11 mouse cellular contexts compared by ENCODE assay signal in the genomic region with DNA sequence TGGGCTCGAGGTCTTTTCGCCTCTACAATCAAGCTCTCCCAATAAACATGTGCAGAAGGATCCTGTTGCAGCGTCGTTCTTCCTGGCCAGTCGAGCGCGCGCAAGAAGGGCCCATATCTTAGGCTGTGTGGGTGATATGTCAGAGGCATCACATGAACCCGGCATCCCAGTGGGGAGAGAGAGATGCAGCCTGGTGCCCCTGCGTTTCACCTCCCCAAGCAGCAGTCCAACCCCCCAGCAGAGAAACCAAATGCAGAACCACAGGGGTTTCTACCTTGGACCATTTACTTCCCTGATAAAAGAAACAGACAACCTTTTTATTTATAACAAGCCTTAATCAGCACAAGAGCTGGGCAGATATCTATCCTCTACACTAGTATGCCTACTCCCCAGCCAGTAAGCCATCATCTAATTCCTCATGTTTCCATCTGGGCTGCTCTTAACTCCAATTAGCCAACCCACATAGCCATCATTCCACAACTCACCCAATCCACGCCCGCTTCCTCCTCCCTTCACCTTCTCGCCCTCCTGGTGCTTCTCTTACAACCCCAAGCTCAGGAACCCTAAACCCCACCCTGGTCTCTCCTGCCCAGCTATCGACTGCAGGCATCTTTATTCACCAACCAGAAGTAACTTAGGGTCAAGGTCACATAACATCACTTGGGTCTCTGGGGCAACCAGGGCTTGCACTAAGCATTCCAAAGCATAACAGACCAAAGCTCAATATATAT. TPM values are rescaled to one million over a fixed set of nuclear protein-coding genes. Genes with fewer than 3 reads are reported as not detected.
DNase-seq lines count a peak whose midpoint lies in the region; ATAC-seq and TF ChIP-seq lines count a peak whose summit lies in the region.
"Had no signal": no experiment of that assay in that cellular context is flagged by ENCODE, and none has a peak within 500 bp of the region (broad histone marks: within the 10 kb centered on the region; RNA-seq: fewer than 3 reads in every experiment).

No protein-coding gene starts in this region.

- H3K36me3 ChIP-seq in liver, embryonic 11.5 days (ENCODE audit: control insufficient read depth, insufficient read depth, low read length), result peaks cover 24% of the 10 kb centered on the region
- peaks cover 63% of the 10 kb centered on the region for H3K36me3 ChIP-seq in G1E (replicated peaks)
- H3K36me3 ChIP-seq in limb, embryonic 13.5 days, result peaks cover 42% of the 10 kb centered on the region

- no peaks in the 10 kb centered on the region for H3K27me3 ChIP-seq in liver, embryonic 11.5 days (replicated peaks; ENCODE audit: control insufficient read depth, insufficient read depth, low read length)
- no peaks in the 10 kb centered on the region for H3K27me3 ChIP-seq in G1E (ENCODE audit: insufficient read depth, low read length)
- H3K27me3 ChIP-seq in limb, embryonic 13.5 days, result no peaks in the 10 kb centered on the region
- H3K27me3 ChIP-seq: Patski had no signal

- WGBS in liver, embryonic 11.5 days, result 75% methylated on average over 12 of the region's 14 CpGs
- 66% methylated on average over 12 of the region's 14 CpGs for WGBS in bone marrow, adult 2 months
- 91% methylated on average over 12 of the region's 14 CpGs for WGBS in limb, embryonic 13.5 days

- peak overlapping the region; percentile 41; the same call in 1 of the 2 replicates for H3K9ac ChIP-seq in liver, embryonic 11.5 days (ENCODE audit: low read depth, low read length)
- H3K9ac ChIP-seq in limb, embryonic 13.5 days, result no peak overlapping the region

- no peak for TF ChIP-seq CTCF in G1E (IDR thresholded peaks at IDR 0.05; ENCODE audit: low read depth, low read length)
- TF ChIP-seq CTCF in bone marrow, adult 2 months (IDR thresholded peaks at IDR 0.05; ENCODE audit: control insufficient read depth, insufficient read depth, low read length), result no peak
- no peak for TF ChIP-seq CTCF in gastrocnemius, adult 2 months (IDR thresholded peaks at IDR 0.05)

- H3K27ac ChIP-seq in liver, embryonic 11.5 days (ENCODE audit: low read depth, low read length), result peak overlapping the region; percentile 38; the same call in 1 of the 2 replicates
- H3K27ac ChIP-seq in bone marrow, adult 2 months (ENCODE audit: control insufficient read depth, insufficient read depth, low read depth, low read length, poor library complexity), result peak overlapping the region; percentile 64
- H3K27ac ChIP-seq in limb, embryonic 13.5 days, result no peak overlapping the region
- no peak overlapping the region for H3K27ac ChIP-seq in gastrocnemius, adult 2 months

- intact Hi-C loops in gastrocnemius, adult 2 months (cut with DNase I), result no loop called here

- peak overlapping the region; percentile 98 for H3K4me2 ChIP-seq in liver, embryonic 11.5 days
- H3K4me2 ChIP-seq in limb, embryonic 13.5 days (replicated peaks), result peak overlapping the region; percentile 3; the same call in 1 of the 2 replicates

- H3K9me3 ChIP-seq in liver, embryonic 11.5 days (ENCODE audit: control insufficient read depth, low read length), result no peaks in the 10 kb centered on the region
- peaks cover 32% of the 10 kb centered on the region for H3K9me3 ChIP-seq in G1E (replicated peaks)
- H3K9me3 ChIP-seq in limb, embryonic 13.5 days, result no peaks in the 10 kb centered on the region

- DNase-seq in liver, embryonic 11.5 days (ENCODE audit: low spot score), result no peak
- DNase-seq in liver (no peak), G1E (ENCODE audit: low spot score) (no peak)
- no peak for DNase-seq in gastrocnemius, adult 2 months
- DNase-seq in kidney, adult 8-10 months, result no peak
- DNase-seq: embryo, embryonic 11 days; kidney, postnatal 4 days; left cerebral cortex, postnatal 4 days had no signal

- H3K4me1 ChIP-seq in liver, embryonic 11.5 days (replicated peaks; ENCODE audit: control insufficient read depth, insufficient read depth, low read length), result peaks cover 28% of the 10 kb centered on the region
- H3K4me1 ChIP-seq in G1E (ENCODE audit: insufficient read depth, low read depth, low read length), result peaks cover 41% of the 10 kb centered on the region
- peaks cover 2% of the 10 kb centered on the region for H3K4me1 ChIP-seq in bone marrow, adult 2 months (ENCODE audit: control insufficient read depth, insufficient read depth, low read length)
- H3K4me1 ChIP-seq in limb, embryonic 13.5 days, result peaks cover 24% of the 10 kb centered on the region

- no peak for ATAC-seq in liver, embryonic 11.5 days (replicated peaks; ENCODE audit: low FRiP score)
- ATAC-seq in G1E (ENCODE audit: extremely low read depth, insufficient number of reproducible peaks, low FRiP score, poor library complexity, severe bottlenecking), result no peak
- ATAC-seq in limb, embryonic 13.5 days (ENCODE audit: low FRiP score, low read depth), result no peak
- ATAC-seq: Patski had no signal

- no peak; the same call in 1 of the 2 replicates for TF ChIP-seq POLR2A in bone marrow, adult 2 months (IDR thresholded peaks at IDR 0.05; ENCODE audit: borderline replicate concordance, control insufficient read depth, low read depth, low read length)

- peak overlapping the region; percentile 55 for H3K4me3 ChIP-seq in liver, embryonic 11.5 days (ENCODE audit: low read depth, low read length)
- H3K4me3 ChIP-seq in G1E (ENCODE audit: low read depth, low read length), result peak overlapping the region; percentile 39; the same call in 1 of the 2 replicates
- H3K4me3 ChIP-seq in bone marrow, adult 2 months (replicated peaks; ENCODE audit: control insufficient read depth, low read depth, low read length), result peak overlapping the region; percentile 64
- no peak overlapping the region for H3K4me3 ChIP-seq in limb, embryonic 13.5 days
- H3K4me3 ChIP-seq in gastrocnemius, adult 2 months, result no peak overlapping the region

RNA-seq across cellular contexts. Expression of gene Vars, which starts 4.2 kb away (rescaled TPM):
- 234 and 245 TPM in 2 replicates for polyA plus RNA-seq in liver, embryonic 11.5 days (2014; fragmentation: Nextera tagmentation; extraction: Ambion mirVana)
- 262 and 289 TPM in 2 replicates for total RNA-seq in G1E (2014; fragmentation: Nextera tagmentation)
- total RNA-seq in G1E (2017), result 99.3 and 130 TPM in 2 replicates
- 1,339 and 1,437 TPM in 2 replicates for polyA plus RNA-seq in G1E (2012)
- polyA plus RNA-seq in bone marrow, adult 2 months (2011; ENCODE audit: insufficient read depth, insufficient read length, low replicate concordance, missing spikeins), result 117 and 158 TPM in 2 replicates
- 102 and 110 TPM in 2 replicates for polyA plus RNA-seq in limb, embryonic 13.5 days (2015; fragmentation: Nextera tagmentation; extraction: Ambion mirVana)
- total RNA-seq in gastrocnemius, adult 2 months (2021), result 10 to 100 TPM; 31.0 to 35.2 TPM

RNA-seq across cellular contexts. Expression of gene Lsm2, which starts 14.9 kb away (rescaled TPM):
- polyA plus RNA-seq in liver, embryonic 11.5 days (2014; fragmentation: Nextera tagmentation; extraction: Ambion mirVana), result 304 and 315 TPM in 2 replicates
- total RNA-seq in G1E (2014; fragmentation: Nextera tagmentation) (195 and 218 TPM in 2 replicates), G1E (2017) (65.8 and 71.9 TPM in 2 replicates)
- polyA plus RNA-seq in G1E (2012), result 239 and 263 TPM in 2 replicates
- polyA plus RNA-seq in bone marrow, adult 2 months (2011; ENCODE audit: insufficient read depth, insufficient read length, low replicate concordance, missing spikeins), result 70.0 and 84.5 TPM in 2 replicates
- polyA plus RNA-seq in limb, embryonic 13.5 days (2015; fragmentation: Nextera tagmentation; extraction: Ambion mirVana), result 196 and 200 TPM in 2 replicates
- total RNA-seq in gastrocnemius, adult 2 months (2021), result 10 to 100 TPM; 15.2 to 17.0 TPM

RNA-seq across cellular contexts. Expression of gene Vwa7, which starts 19.8 kb away (rescaled TPM):
- polyA plus RNA-seq in liver, embryonic 11.5 days (2014; fragmentation: Nextera tagmentation; extraction: Ambion mirVana), result 0.16 TPM in 2 replicates
- total RNA-seq in G1E (2014; fragmentation: Nextera tagmentation) (0.53 and 0.60 TPM in 2 replicates), G1E (2017) (3.5 TPM in 2 replicates)
- 1.5 TPM in 2 replicates for polyA plus RNA-seq in G1E (2012)
- 0.77 and 1.2 TPM in 2 replicates for polyA plus RNA-seq in bone marrow, adult 2 months (2011; ENCODE audit: insufficient read depth, insufficient read length, low replicate concordance, missing spikeins)
- 0.17 TPM in 2 replicates for polyA plus RNA-seq in limb, embryonic 13.5 days (2015; fragmentation: Nextera tagmentation; extraction: Ambion mirVana)
- 10 to 100 TPM in 1 of 2 experiments, 1 to 10 TPM in 1; 7.8 to 14.4 TPM for total RNA-seq in gastrocnemius, adult 2 months (2021)

RNA-seq across cellular contexts. Expression of gene Hspa1l, which starts 24.1 kb away (rescaled TPM):
- polyA plus RNA-seq in liver, embryonic 11.5 days (2014; fragmentation: Nextera tagmentation; extraction: Ambion mirVana), result 0.66 and 1.5 TPM in 2 replicates
- not detected in 2 replicates for total RNA-seq in G1E (2014; fragmentation: Nextera tagmentation)
- total RNA-seq in G1E (2017), result 0.05 and 0.12 TPM in 2 replicates
- not detected in 2 replicates for polyA plus RNA-seq in G1E (2012)
- polyA plus RNA-seq in bone marrow, adult 2 months (2011; ENCODE audit: insufficient read depth, insufficient read length, low replicate concordance, missing spikeins), result not detected in 2 replicates
- polyA plus RNA-seq in limb, embryonic 13.5 days (2015; fragmentation: Nextera tagmentation; extraction: Ambion mirVana), result 0.49 and 0.81 TPM in 2 replicates
- 10 to 100 TPM; 14.9 to 31.2 TPM for total RNA-seq in gastrocnemius, adult 2 months (2021)

RNA-seq across cellular contexts. Expression of gene Hspa1a, which starts 24.6 kb away (rescaled TPM):
- polyA plus RNA-seq in liver, embryonic 11.5 days (2014; fragmentation: Nextera tagmentation; extraction: Ambion mirVana), result 4.7 and 5.7 TPM in 2 replicates
- total RNA-seq in G1E (2014; fragmentation: Nextera tagmentation), result not detected in 2 replicates
- total RNA-seq in G1E (2017), result 0.06 TPM in 1 of 2 replicates, not detected in the other
- 0.18 and 0.22 TPM in 2 replicates for polyA plus RNA-seq in G1E (2012)
- polyA plus RNA-seq in bone marrow, adult 2 months (2011; ENCODE audit: insufficient read depth, insufficient read length, low replicate concordance, missing spikeins), result 1.9 TPM in 1 of 2 replicates, not detected in the other
- 3.7 and 4.4 TPM in 2 replicates for polyA plus RNA-seq in limb, embryonic 13.5 days (2015; fragmentation: Nextera tagmentation; extraction: Ambion mirVana)
- 10 to 100 TPM in 1 of 2 experiments, 1 to 10 TPM in 1; 6.8 to 14.1 TPM for total RNA-seq in gastrocnemius, adult 2 months (2021)

Comparison
In these comparisons a context has a peak if more than half of its experiments do, and no peak if none do; other contexts are left out.
1. H3K27ac ChIP-seq: peak in liver, embryonic 11.5 days (single experiment) and bone marrow, adult 2 months (single experiment); none in limb, embryonic 13.5 days (single experiment) and gastrocnemius, adult 2 months (single experiment).
2. H3K4me3 ChIP-seq: peak in liver, embryonic 11.5 days (single experiment), G1E (single experiment) and bone marrow, adult 2 months (single experiment); none in limb, embryonic 13.5 days (single experiment) and gastrocnemius, adult 2 months (single experiment).